Mouse (Mus musculus) liver, embryonic 13.5 days (tissue): ENCODE measurements around the gene Cldn34c2. TPM values are rescaled to one million over a fixed set of nuclear protein-coding genes. Genes with fewer than 3 reads are reported as not detected.
A peak's percentile ranks its signal among the peaks of the same experiment; 100 is the strongest.
"Not testable (repeated sequence)": the region's sequence is repeated elsewhere in the genome, so short reads cannot be mapped to it uniquely, and the experiment has no call there.

ENCODE experiments used
- ATAC-seq: fragments of 200-750 bp; cut with Nextera tagmentation; 2 replicates; pipeline ENCODE4 v1.8.0; 2017; ENCODE audit warnings: low read depth, mild to moderate bottlenecking, moderate number of reproducible peaks, moderate library complexity
- DNase-seq: peaks from one replicate; pipeline ENCODE4 v3.0.0; 2022
- H3K27ac ChIP-seq: fragments of 300-500 bp; sonication (generic); 2 replicates; pipeline ENCODE4 v1.5.1; 2015; ENCODE audit warnings: moderate library complexity, mild to moderate bottlenecking, inconsistent platforms
- H3K27me3 ChIP-seq: fragments of 300-500 bp; sonication (generic); 2 replicates; pipeline ENCODE4 v1.6.1; 2015; ENCODE audit warnings: mild to moderate bottlenecking, inconsistent platforms
- H3K36me3 ChIP-seq: fragments of 300-500 bp; sonication (generic); 2 replicates; pipeline ENCODE4 v1.6.1; 2015; ENCODE audit warnings: mild to moderate bottlenecking, inconsistent platforms
- H3K4me1 ChIP-seq: fragments of 300-500 bp; sonication (generic); replicated peaks from 2 replicates; pipeline ENCODE4 v1.6.1; 2015; ENCODE audit warnings: inconsistent platforms
- H3K4me2 ChIP-seq: fragments of 300-500 bp; sonication (generic); 2 replicates; pipeline ENCODE4 v1.6.1; 2015; ENCODE audit warnings: inconsistent platforms, mild to moderate bottlenecking, moderate library complexity
- H3K4me3 ChIP-seq: fragments of 300-500 bp; sonication (generic); replicated peaks from 2 replicates; pipeline ENCODE4 v1.5.1; 2015; ENCODE audit warnings: mild to moderate bottlenecking, inconsistent platforms
- H3K9ac ChIP-seq: fragments of 300-500 bp; sonication (generic); 2 replicates; pipeline ENCODE4 v1.6.1; 2015; ENCODE audit warnings: mild to moderate bottlenecking, inconsistent platforms
- H3K9me3 ChIP-seq: fragments of 300-500 bp; sonication (generic); replicated peaks from 2 replicates; pipeline ENCODE4 v1.6.1; 2016; ENCODE audit warnings: inconsistent platforms
- WGBS: fragments of 180-500 bp; shearing (Covaris S2); methylation state at CpG from one replicate; pipeline ENCODE4 v1.1.7; 2015; ENCODE audit not compliant: insufficient replicate concordance; 5-methylcytosine and 5-hydroxymethylcytosine counted together
- polyA plus RNA-seq: library from polyadenylated mRNA; unstranded; fragments of >200 nt; fragmentation: Nextera tagmentation; extraction: Ambion mirVana; gene quantifications from 2 replicates; pipeline ENCODE4 v1.2.1, GENCODE M21; 2015

The Cldn34c2 gene
- polyA plus RNA-seq, result not detected in 2 replicates

GRCm38 (mm10) chrX:123581400-123581799 is at the start of gene Cldn34c2:
Gene Cldn34c2 (plus strand): TSS chrX:123581700.
- not testable (repeated sequence) for H3K4me2 ChIP-seq, H3K9ac ChIP-seq, H3K27me3 ChIP-seq, H3K4me3 ChIP-seq, H3K36me3 ChIP-seq, ATAC-seq, H3K27ac ChIP-seq, H3K4me1 ChIP-seq, H3K9me3 ChIP-seq, DNase-seq

GRCm38 (mm10) chrX:123551378-123551777 is 30.1 kb upstream of the Cldn34c2 start:
- H3K9me3 ChIP-seq, H3K9ac ChIP-seq, H3K27me3 ChIP-seq, DNase-seq, H3K4me2 ChIP-seq, H3K4me3 ChIP-seq, ATAC-seq, H3K4me1 ChIP-seq, H3K36me3 ChIP-seq, H3K27ac ChIP-seq: not testable (repeated sequence)
- 76% methylated on average over 13 of the region's 13 CpGs for WGBS

- H3K27ac ChIP-seq, H3K36me3 ChIP-seq, H3K4me3 ChIP-seq, H3K9me3 ChIP-seq, H3K4me2 ChIP-seq, DNase-seq, H3K4me1 ChIP-seq, H3K27me3 ChIP-seq, H3K9ac ChIP-seq: not testable (repeated sequence)
- ATAC-seq, result peak; percentile 57; the same call in 1 of the 2 replicates
- 73% methylated on average over 8 of the region's 12 CpGs for WGBS
These were observed 30.8 kb downstream of the Cldn34c2 start for GRCm38 (mm10) chrX:123612158-123612828.

Other genes with a start within 250 kb of the Cldn34c2 start
- gene Gm17467, start 123.1 kb downstream of the Cldn34c2 start, polyA plus RNA-seq, result not detected in 2 replicates
- gene Cldn34c3, start 212.0 kb downstream of the Cldn34c2 start, polyA plus RNA-seq, result not detected in 2 replicates